Mouse (Mus musculus) thymus, adult 2 months (tissue): ENCODE data around the gene Sh3bp4.

Experiments
- CTCF ChIP-seq: fragments of 200-500 bp; IDR thresholded peaks from 2 replicates; pipeline ENCODE4 v1.5.1; 2012; ENCODE audit warnings: mild to moderate bottlenecking, control low read depth, low read length, moderate library complexity, borderline replicate concordance; ENCODE audit not compliant: control insufficient read depth, poor library complexity, insufficient read depth; ENCODE audit errors: extremely low read depth
- POLR2A ChIP-seq: fragments of 200-500 bp; IDR thresholded peaks from 2 replicates; pipeline ENCODE4 v1.6.1; 2012; ENCODE audit warnings: mild to moderate bottlenecking, low read length, control low read depth, moderate library complexity; ENCODE audit not compliant: control insufficient read depth, poor library complexity, insufficient read depth; ENCODE audit errors: extremely low read depth

GRCm38 (mm10) chr1:89089821-89090600 is 19.8 kb downstream of the Sh3bp4 start:
- TF ChIP-seq POLR2A (no peak), CTCF (no peak)
